In the genomic region with DNA sequence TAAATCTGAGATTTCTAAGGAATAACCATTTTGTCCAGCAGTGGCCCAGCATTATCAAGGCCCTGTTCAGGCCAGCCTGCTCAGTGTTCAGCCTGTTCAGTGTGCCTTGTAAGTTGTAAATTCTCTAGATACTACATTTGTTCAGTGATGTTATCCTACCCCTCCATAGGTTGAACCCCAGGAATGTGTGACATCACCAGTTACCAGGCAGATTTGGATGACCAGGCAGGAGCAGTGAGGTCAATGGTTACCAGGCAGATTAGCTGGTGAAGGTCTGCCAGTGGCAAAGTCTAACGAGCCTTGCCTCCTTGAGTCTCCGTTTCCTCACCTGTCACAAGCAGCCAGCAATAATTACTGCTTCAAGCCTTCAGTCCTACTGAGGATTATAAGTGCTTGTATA, we compare ENCODE assay signal across 8 mouse cellular contexts. TPM values are rescaled to one million over a fixed set of nuclear protein-coding genes. Genes with fewer than 3 reads are reported as not detected.
DNase-seq lines count a peak whose midpoint lies in the region; ATAC-seq lines count a peak whose summit lies in the region.
"Had no signal": no experiment of that assay in that cellular context is flagged by ENCODE, and none has a peak within 500 bp of the region (broad histone marks: within the 10 kb centered on the region; RNA-seq: fewer than 3 reads in every experiment).

No protein-coding gene starts in this region.

- no peaks in the 10 kb centered on the region for H3K36me3 ChIP-seq in neural tube, embryonic 15.5 days
- H3K36me3 ChIP-seq in liver, embryonic 16.5 days (ENCODE audit: control insufficient read depth, insufficient read depth): no peaks in the 10 kb centered on the region

- peaks cover 3% of the 10 kb centered on the region; the same call in 1 of the 2 replicates for H3K27me3 ChIP-seq in neural tube, embryonic 15.5 days (replicated peaks)
- no peaks in the 10 kb centered on the region for H3K27me3 ChIP-seq in liver, embryonic 16.5 days (ENCODE audit: control insufficient read depth, insufficient read depth, low read depth, low read length)

- no peak overlapping the region for H3K27ac ChIP-seq in neural tube, embryonic 15.5 days (replicated peaks)
- H3K27ac ChIP-seq in liver, embryonic 16.5 days (ENCODE audit: low read length): no peak overlapping the region

- no peak overlapping the region for H3K9ac ChIP-seq in neural tube, embryonic 15.5 days (replicated peaks)
- no peak overlapping the region for H3K9ac ChIP-seq in liver, embryonic 16.5 days (ENCODE audit: low read depth, low read length)

- no peak overlapping the region for H3K4me3 ChIP-seq in neural tube, embryonic 15.5 days (replicated peaks)
- H3K4me3 ChIP-seq in liver, embryonic 16.5 days (ENCODE audit: low read depth, low read length): no peak overlapping the region
- H3K4me3 ChIP-seq: myocyte had no signal

- peak; percentile 50 for DNase-seq in neural tube, embryonic 10.5 days (ENCODE audit: extremely low spot score, low spot score)
- peak; percentile 88 for DNase-seq in adrenal gland, postnatal 10 days
- DNase-seq in embryo, embryonic 11.5 days (ENCODE audit: low read depth, low spot score): peak; percentile 36
- peak; percentile 74 to 76 for DNase-seq in kidney, adult 8-10 months
- peak; percentile 43 to 60 for DNase-seq in right cerebral cortex, postnatal 36 days (ENCODE audit: low spot score in 2 of 2)

- ATAC-seq in neural tube, embryonic 15.5 days (ENCODE audit: low FRiP score): no peak
- 0 out of 2 replicates have a peak, but pooled peaks have one; percentile 24 for ATAC-seq in liver, embryonic 16.5 days (ENCODE audit: low read depth)

- H3K4me2 ChIP-seq in neural tube, embryonic 15.5 days: no peak overlapping the region
- H3K4me2 ChIP-seq in liver, embryonic 16.5 days (ENCODE audit: low read depth, low read length): no peak overlapping the region

- H3K4me1 ChIP-seq in neural tube, embryonic 15.5 days: 0 out of 2 replicates have a peak, but pooled peaks cover 3% of the 10 kb centered on the region
- no peaks in the 10 kb centered on the region for H3K4me1 ChIP-seq in liver, embryonic 16.5 days (ENCODE audit: control insufficient read depth, low read depth, low read length)

- H3K9me3 ChIP-seq in neural tube, embryonic 15.5 days (replicated peaks): no peaks in the 10 kb centered on the region
- no peaks in the 10 kb centered on the region for H3K9me3 ChIP-seq in liver, embryonic 16.5 days (replicated peaks; ENCODE audit: control insufficient read depth, low read length)

- WGBS in neural tube, embryonic 15.5 days: 41% methylated on average over 2 of the region's 2 CpGs
- WGBS in liver, embryonic 16.5 days (ENCODE audit: insufficient replicate concordance): 38% methylated on average over 2 of the region's 2 CpGs

RNA-seq across cellular contexts. Expression of a gene that starts 18.8 kb away (rescaled TPM):
- polyA plus RNA-seq in neural tube, embryonic 15.5 days (2015; fragmentation: Nextera tagmentation; extraction: Ambion mirVana): not detected in 2 replicates
- total RNA-seq in adrenal gland, postnatal 10 days (2021): not detected
- polyA plus RNA-seq in liver, embryonic 16.5 days (2015; fragmentation: Nextera tagmentation; extraction: Ambion mirVana): not detected in 2 replicates
- polyA plus RNA-seq: myocyte had no signal

RNA-seq across cellular contexts. Expression of a gene that starts 23.4 kb away (rescaled TPM):
- polyA plus RNA-seq in neural tube, embryonic 15.5 days (2015; fragmentation: Nextera tagmentation; extraction: Ambion mirVana): 0.50 and 1.5 TPM in 2 replicates
- under 1 TPM; 0.27 to 0.33 TPM for total RNA-seq in adrenal gland, postnatal 10 days (2021)
- polyA plus RNA-seq in liver, embryonic 16.5 days (2015; fragmentation: Nextera tagmentation; extraction: Ambion mirVana): 0.16 and 0.30 TPM in 2 replicates

RNA-seq across cellular contexts. Expression of a gene that starts 26.6 kb away (rescaled TPM):
- polyA plus RNA-seq in neural tube, embryonic 15.5 days (2015; fragmentation: Nextera tagmentation; extraction: Ambion mirVana): 23.0 and 25.7 TPM in 2 replicates
- 10 to 100 TPM; 28.0 to 28.8 TPM for total RNA-seq in adrenal gland, postnatal 10 days (2021)
- 11.0 and 13.9 TPM in 2 replicates for polyA plus RNA-seq in liver, embryonic 16.5 days (2015; fragmentation: Nextera tagmentation; extraction: Ambion mirVana)

RNA-seq across cellular contexts. Expression of a gene that starts 29.1 kb away (rescaled TPM):
- polyA plus RNA-seq in neural tube, embryonic 15.5 days (2015; fragmentation: Nextera tagmentation; extraction: Ambion mirVana): 573 and 682 TPM in 2 replicates
- 1,000 to 10,000 TPM; 1,029 to 1,042 TPM for total RNA-seq in adrenal gland, postnatal 10 days (2021)
- 460 and 502 TPM in 2 replicates for polyA plus RNA-seq in liver, embryonic 16.5 days (2015; fragmentation: Nextera tagmentation; extraction: Ambion mirVana)

RNA-seq across cellular contexts. Expression of a gene that starts 39.2 kb away (rescaled TPM):
- 19.3 and 26.0 TPM in 2 replicates for polyA plus RNA-seq in neural tube, embryonic 15.5 days (2015; fragmentation: Nextera tagmentation; extraction: Ambion mirVana)
- total RNA-seq in adrenal gland, postnatal 10 days (2021): 1 to 10 TPM; 4.2 to 8.3 TPM
- polyA plus RNA-seq in liver, embryonic 16.5 days (2015; fragmentation: Nextera tagmentation; extraction: Ambion mirVana): not detected in 2 replicates

Comparison
In these comparisons a context has a peak if more than half of its experiments do, and no peak if none do; other contexts are left out.
1. DNase-seq: peak in every context shown above with its lines; median percentile 88 in adrenal gland, postnatal 10 days; 75 in kidney, adult 8-10 months; 52 in right cerebral cortex, postnatal 36 days; 50 in neural tube, embryonic 10.5 days; 36 in embryo, embryonic 11.5 days.